Mouse (Mus musculus) stomach, embryonic 15.5 days (tissue): ENCODE measurements at regions not wholly inside any gene's neighbourhood (a gene's known extent, or its start where the extent isn't known, plus 50 kb on each side); places are given as distances from the start of the nearest gene placed in this dataset.

Source experiments
- ATAC-seq: fragments of 200-750 bp; cut with Nextera tagmentation; 2 replicates; pipeline ENCODE4 v1.8.0; 2017; ENCODE audit warnings: low read depth, moderate number of reproducible peaks, moderate TSS enrichment; ENCODE audit not compliant: insufficient read depth, low FRiP score
- H3K27ac ChIP-seq: fragments of 300-500 bp; sonication (generic); 2 replicates; pipeline ENCODE4 v1.5.1; 2015; ENCODE audit warnings: mild to moderate bottlenecking, inconsistent platforms
- H3K27me3 ChIP-seq: fragments of 300-500 bp; sonication (generic); replicated peaks from 2 replicates; pipeline ENCODE4 v1.6.1; 2015; ENCODE audit warnings: inconsistent platforms
- H3K36me3 ChIP-seq: fragments of 300-500 bp; sonication (generic); 2 replicates; pipeline ENCODE4 v1.6.1; 2015; ENCODE audit warnings: inconsistent platforms
- H3K4me1 ChIP-seq: fragments of 300-500 bp; sonication (generic); 2 replicates; pipeline ENCODE4 v1.6.1; 2015; ENCODE audit warnings: inconsistent platforms
- H3K4me2 ChIP-seq: fragments of 300-500 bp; sonication (generic); 2 replicates; pipeline ENCODE4 v1.6.1; 2015; ENCODE audit warnings: mild to moderate bottlenecking, inconsistent platforms
- H3K4me3 ChIP-seq: fragments of 300-500 bp; sonication (generic); replicated peaks from 2 replicates; pipeline ENCODE4 v1.5.1; 2015; ENCODE audit warnings: inconsistent platforms
- H3K9ac ChIP-seq: fragments of 300-500 bp; sonication (generic); 2 replicates; pipeline ENCODE4 v1.6.1; 2015; ENCODE audit warnings: inconsistent platforms
- H3K9me3 ChIP-seq: fragments of 300-500 bp; sonication (generic); 2 replicates; pipeline ENCODE4 v1.6.1; 2016; ENCODE audit warnings: inconsistent platforms
- WGBS: fragments of 180-500 bp; shearing (Covaris S2); methylation state at CpG from one replicate; pipeline ENCODE4 v1.1.7; 2015; 5-methylcytosine and 5-hydroxymethylcytosine counted together

DNA sequence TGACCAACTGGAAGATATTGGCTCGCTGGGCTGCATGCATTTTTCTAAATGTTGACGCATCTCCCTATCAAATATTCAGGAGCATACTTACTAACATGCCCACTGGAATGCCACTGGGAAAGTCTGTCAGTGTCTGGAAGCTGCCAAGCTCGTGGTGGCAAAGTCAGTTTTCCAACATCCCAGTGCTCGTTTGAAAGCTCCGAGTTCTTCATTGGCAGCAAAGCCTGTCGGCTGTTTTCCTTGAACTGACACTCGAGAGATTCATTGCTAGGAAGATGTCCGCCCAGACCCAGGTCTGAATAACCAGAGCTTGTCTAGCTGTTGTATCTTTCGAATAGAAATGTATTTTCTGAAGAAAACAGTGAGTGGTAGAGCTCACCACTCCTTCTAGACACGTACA lies 72.1 kb downstream of the Fam43a start:
- no peaks in the 10 kb centered on the region for H3K36me3 ChIP-seq
- H3K9me3 ChIP-seq, result no peaks in the 10 kb centered on the region
- H3K27ac ChIP-seq, result no peak overlapping the region
- WGBS, result 64% methylated on average over 10 of the region's 10 CpGs
- no peak overlapping the region for H3K4me2 ChIP-seq
- no peak for ATAC-seq
- H3K9ac ChIP-seq, result no peak overlapping the region
- no peak overlapping the region for H3K4me3 ChIP-seq
- H3K27me3 ChIP-seq, result no peaks in the 10 kb centered on the region
- H3K4me1 ChIP-seq, result no peaks in the 10 kb centered on the region

DNA sequence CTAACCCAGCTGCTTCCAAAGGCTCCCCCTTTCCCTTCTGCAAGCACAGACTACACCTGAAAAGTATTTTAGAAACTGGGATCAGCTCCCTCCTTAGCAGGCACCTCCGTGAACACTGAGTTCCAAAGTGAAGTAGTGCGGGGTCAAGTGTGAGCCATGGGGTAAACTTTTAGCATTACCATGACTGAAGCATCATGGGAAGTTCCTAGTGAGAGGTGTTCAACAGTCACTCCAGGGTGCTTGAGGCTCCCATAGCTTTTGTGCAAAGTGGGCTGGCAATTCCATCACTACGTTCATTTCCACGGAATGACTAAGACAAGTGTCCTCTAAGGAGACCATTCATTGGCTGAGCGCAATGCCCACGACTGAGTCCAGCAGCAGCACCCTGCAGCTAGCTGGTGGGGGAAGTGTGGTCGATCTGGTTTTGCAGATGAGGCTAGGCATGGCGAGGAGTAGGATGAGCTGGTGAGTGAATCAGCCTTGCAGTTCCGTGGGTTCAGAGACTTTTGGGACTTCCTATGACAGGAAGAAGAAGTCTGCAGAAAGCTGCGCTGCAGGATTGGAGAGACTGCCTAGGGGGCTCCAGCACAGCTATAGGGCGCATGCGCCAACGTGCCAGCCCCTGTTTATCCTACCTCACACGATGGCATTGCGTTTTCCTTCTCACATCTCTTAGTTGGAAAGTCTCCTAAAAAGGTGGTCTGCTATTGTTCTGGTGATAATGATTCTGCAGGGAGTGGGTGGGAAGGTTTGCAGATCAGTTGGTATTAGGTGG lies 73.4 kb downstream of the Fam43a start:
- Histone ChIP-seq H3K36me3 (no peaks in the 10 kb centered on the region), H3K4me2 (no peak overlapping the region), H3K4me1 (no peaks in the 10 kb centered on the region), H3K4me3 (no peak overlapping the region), H3K9me3 (no peaks in the 10 kb centered on the region), H3K27me3 (no peaks in the 10 kb centered on the region), H3K9ac (no peak overlapping the region), H3K27ac (no peak overlapping the region)
- 69% methylated on average over 15 of the region's 15 CpGs for WGBS
- no peak for ATAC-seq

DNA sequence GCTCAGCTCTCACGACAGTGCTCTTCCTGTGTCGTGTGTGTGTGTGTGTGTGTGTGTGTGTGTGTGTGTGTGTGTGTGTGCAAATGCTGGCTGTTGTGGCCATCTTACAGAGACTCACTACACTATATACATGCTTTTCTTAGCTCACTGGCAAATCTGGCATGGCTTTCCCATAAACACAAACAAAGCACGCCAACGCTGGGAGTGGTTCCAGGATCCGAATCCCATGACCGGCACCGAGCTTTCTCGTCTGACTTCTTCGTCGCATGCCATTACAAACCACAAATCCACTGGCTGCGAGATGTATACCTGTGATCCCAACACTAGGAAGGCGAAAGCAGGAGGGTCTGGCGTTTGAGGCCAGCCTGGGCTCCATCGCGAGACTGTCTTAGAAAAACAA lies 74.1 kb downstream of the Fam43a start:
- no peak overlapping the region for H3K27ac ChIP-seq
- H3K9me3 ChIP-seq, result no peaks in the 10 kb centered on the region
- H3K9ac ChIP-seq, result no peak overlapping the region
- H3K4me2 ChIP-seq, result no peak overlapping the region
- no peaks in the 10 kb centered on the region for H3K36me3 ChIP-seq
- ATAC-seq, result no peak
- no peak overlapping the region for H3K4me3 ChIP-seq
- no peaks in the 10 kb centered on the region for H3K4me1 ChIP-seq
- no peaks in the 10 kb centered on the region for H3K27me3 ChIP-seq
- 79% methylated on average over 15 of the region's 15 CpGs for WGBS

DNA sequence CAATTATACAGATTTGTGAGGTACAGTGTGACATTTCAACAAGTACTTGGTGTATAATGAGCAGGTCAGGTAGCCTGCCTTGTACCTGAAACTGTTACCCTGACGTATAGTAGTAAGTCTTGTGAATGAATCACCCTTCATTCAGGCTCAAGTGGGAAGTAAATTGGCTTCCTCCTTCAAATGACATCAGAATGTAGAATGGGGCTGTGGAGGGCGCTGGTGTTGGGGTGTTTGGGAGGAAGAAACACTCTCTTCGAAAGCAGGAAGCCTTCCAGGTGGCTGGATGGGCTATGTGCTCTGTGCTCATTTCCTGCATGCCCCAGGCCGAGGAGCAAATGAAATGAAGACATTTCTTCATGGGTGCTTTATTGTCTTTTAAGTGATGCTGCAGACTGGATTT lies 76.3 kb downstream of the Fam43a start:
- Histone ChIP-seq H3K27me3 (no peaks in the 10 kb centered on the region), H3K9me3 (no peaks in the 10 kb centered on the region), H3K4me3 (no peak overlapping the region), H3K9ac (no peak overlapping the region), H3K36me3 (no peaks in the 10 kb centered on the region), H3K27ac (no peak overlapping the region), H3K4me1 (no peaks in the 10 kb centered on the region), H3K4me2 (no peak overlapping the region)
- ATAC-seq, result no peak
- WGBS, result 53% methylated on average over 4 of the region's 4 CpGs

DNA sequence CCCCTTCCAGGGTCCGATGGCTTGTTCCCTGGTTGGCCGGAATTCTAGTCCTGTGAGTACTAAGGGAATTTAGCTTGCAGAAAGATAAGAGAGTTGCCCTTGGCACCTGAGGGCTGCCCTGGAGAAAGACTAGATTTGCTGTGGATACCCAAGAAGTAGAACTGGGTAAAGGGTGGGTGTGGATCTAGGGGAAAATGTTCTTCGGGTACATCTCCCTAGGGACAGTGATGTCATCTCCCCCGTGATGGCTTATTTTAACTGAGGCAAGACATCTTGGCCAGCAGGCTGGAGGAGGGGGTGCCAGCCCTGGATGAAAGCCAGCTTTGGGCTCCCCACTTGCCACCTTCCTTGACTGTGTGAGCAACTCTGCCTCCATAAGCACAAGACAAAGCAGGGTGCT lies 77.5 kb downstream of the Fam43a start:
- 80% methylated on average over 4 of the region's 4 CpGs for WGBS
- Histone ChIP-seq H3K9ac (no peak overlapping the region), H3K4me2 (no peak overlapping the region), H3K36me3 (no peaks in the 10 kb centered on the region), H3K4me1 (no peaks in the 10 kb centered on the region), H3K4me3 (no peak overlapping the region), H3K9me3 (no peaks in the 10 kb centered on the region), H3K27ac (no peak overlapping the region), H3K27me3 (no peaks in the 10 kb centered on the region)
- ATAC-seq, result no peak

DNA sequence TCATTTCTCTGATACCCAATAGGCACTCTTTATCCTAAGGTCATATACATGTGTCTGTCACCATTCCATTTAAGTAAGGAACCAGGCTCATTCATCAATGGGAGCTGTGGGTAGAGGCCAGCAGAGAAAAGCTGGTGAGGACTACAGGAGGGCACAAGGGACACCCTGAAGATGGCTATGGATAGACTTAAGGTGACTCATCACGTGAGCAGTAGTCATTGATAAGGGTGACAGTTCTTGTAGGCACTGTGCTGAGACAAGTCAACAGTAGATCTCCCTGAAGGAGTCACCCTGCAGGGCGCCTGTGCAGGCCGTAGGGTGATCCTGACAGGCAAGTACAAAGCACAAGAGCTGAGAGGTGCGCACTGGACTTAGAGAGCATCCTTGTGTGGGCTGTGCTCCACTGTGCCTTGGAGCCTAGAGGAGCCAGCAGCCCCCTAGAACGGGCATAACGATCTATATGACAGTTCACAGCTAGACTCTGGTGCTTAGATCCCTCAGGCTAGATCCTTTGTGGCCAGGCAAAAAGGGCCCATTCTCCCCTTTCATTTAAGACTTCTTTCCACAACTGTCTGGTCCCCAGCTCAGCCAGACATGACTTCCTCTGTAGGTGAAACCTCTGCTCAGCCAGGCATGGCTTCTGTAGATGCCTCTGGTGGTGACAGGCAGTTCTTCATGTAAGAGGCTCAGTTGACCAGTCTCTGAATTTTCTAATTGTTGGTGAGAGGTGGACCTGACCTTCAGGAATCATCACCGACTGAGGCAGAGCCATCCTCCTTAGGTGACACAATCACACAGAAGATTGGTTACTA lies 78.6 kb downstream of the Fam43a start:
- Histone ChIP-seq H3K4me3 (no peak overlapping the region), H3K27ac (no peak overlapping the region), H3K4me1 (no peaks in the 10 kb centered on the region), H3K36me3 (no peaks in the 10 kb centered on the region), H3K4me2 (no peak overlapping the region), H3K9ac (no peak overlapping the region), H3K27me3 (no peaks in the 10 kb centered on the region), H3K9me3 (no peaks in the 10 kb centered on the region)
- 79% methylated on average over 7 of the region's 7 CpGs for WGBS
- no peak for ATAC-seq

DNA sequence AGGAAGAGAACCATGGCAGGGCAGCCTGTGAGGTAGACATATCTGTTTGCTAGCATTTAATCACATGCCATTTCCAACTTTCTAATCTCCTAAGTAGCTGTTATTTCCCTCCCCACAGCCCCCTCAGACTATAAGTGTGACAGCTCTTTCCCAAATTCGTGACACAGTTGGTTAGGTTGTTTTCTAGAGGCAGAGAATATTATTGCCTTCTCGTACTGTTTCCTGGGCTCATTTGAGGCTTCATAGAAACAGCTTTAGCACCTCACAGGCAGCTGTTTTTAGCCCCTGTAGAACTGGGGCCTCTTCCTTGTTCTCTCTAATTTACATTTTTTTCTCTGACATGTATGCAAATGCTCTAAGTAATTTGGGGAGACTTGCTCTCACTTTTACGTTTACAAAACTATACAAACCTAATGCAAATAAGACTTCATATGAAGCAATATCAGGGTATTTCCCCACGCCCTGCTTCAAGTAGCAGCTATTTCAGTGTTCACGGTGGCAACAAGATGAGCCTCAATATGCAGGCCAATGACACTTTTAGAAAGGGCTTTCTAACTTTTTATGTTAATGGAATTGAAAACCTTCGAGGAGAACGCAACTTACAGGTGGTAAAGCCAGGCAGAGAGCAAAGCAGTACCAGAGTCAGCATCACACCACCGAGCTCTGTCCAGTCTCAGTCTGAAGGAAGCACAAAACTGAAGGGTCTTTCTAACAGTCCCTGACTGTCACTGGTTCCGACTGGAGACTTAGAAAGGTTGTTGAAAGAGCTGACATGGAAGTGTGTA lies 79.4 kb downstream of the Fam43a start:
- no peaks in the 10 kb centered on the region for H3K36me3 ChIP-seq
- H3K27me3 ChIP-seq, result no peaks in the 10 kb centered on the region
- 74% methylated on average over 9 of the region's 9 CpGs for WGBS
- H3K4me3 ChIP-seq, result no peak overlapping the region
- H3K4me1 ChIP-seq, result no peaks in the 10 kb centered on the region
- H3K9me3 ChIP-seq, result no peaks in the 10 kb centered on the region
- ATAC-seq, result no peak
- H3K4me2 ChIP-seq, result no peak overlapping the region
- no peak overlapping the region for H3K9ac ChIP-seq
- H3K27ac ChIP-seq, result no peak overlapping the region

DNA sequence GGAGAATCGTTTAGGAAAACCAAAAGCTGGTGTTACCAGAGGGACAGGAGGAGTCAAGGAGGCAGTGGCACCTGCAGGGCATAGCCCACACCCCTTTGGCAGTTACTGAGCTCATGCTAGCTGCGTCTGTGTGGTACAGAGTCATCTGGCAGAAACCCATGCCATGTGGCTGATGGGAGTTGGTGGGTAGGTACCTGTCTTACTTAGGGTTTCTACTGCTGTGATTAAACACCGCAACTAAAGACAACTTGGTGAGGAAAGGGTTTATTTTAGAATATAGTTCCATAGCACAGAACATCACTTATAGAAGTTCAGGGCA lies 79.9 kb downstream of the Fam43a start:
- Histone ChIP-seq H3K9me3 (no peaks in the 10 kb centered on the region), H3K4me3 (no peak overlapping the region), H3K27me3 (no peaks in the 10 kb centered on the region), H3K4me2 (no peak overlapping the region), H3K9ac (no peak overlapping the region), H3K27ac (no peak overlapping the region), H3K4me1 (no peaks in the 10 kb centered on the region), H3K36me3 (no peaks in the 10 kb centered on the region)
- 83% methylated on average over 3 of the region's 3 CpGs for WGBS
- ATAC-seq, result no peak

DNA sequence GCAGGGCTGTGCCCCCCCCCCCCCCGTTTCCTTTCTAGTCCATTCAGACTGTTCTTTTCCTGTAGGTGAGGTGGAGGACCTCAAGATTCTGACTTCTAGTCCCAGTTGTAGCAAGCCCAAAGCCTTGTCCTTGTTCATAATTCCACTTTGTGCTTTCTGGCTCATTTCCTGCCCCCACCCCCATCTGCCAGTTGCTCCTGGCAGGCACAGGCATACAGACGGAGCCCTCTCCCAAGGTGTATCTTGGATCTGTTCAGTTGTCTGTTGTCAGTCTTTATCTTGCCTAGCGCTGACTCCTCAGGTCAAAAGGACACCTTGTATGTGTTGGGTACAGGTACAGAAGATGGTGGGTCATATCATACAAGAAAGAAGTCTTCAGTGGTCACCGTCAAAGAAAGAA lies 81.9 kb downstream of the Fam43a start:
- no peaks in the 10 kb centered on the region for H3K4me1 ChIP-seq
- no peaks in the 10 kb centered on the region for H3K9me3 ChIP-seq
- H3K4me3 ChIP-seq, result no peak overlapping the region
- ATAC-seq, result no peak
- no peaks in the 10 kb centered on the region for H3K36me3 ChIP-seq
- no peaks in the 10 kb centered on the region for H3K27me3 ChIP-seq
- H3K4me2 ChIP-seq, result no peak overlapping the region
- 80% methylated on average over 4 of the region's 4 CpGs for WGBS
- H3K27ac ChIP-seq, result no peak overlapping the region
- H3K9ac ChIP-seq, result no peak overlapping the region

DNA sequence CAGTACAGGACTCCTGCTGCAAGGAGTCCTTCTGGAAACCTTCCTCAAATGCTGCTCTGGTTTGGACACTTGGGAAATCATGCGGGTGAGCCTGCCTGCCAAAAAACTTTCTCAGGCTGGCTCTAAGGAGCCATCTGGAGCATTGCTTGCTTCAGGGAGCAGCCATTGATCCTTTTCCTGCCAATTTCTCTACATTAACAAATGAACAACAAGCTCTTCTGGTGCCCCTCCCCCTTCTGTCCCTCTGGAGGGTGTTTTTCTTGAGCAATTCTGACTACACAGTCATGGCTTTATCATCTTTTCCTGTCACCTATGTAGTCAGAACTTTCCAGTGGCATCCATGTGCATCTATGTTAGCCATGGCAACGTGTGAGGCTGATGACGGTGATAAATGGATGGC lies 84.5 kb downstream of the Fam43a start:
- no peak for ATAC-seq
- Histone ChIP-seq H3K27ac (no peak overlapping the region), H3K27me3 (no peaks in the 10 kb centered on the region), H3K36me3 (no peaks in the 10 kb centered on the region), H3K4me3 (no peak overlapping the region), H3K9me3 (no peaks in the 10 kb centered on the region), H3K4me2 (no peak overlapping the region), H3K9ac (no peak overlapping the region), H3K4me1 (no peaks in the 10 kb centered on the region)
- WGBS, result 85% methylated on average over 3 of the region's 3 CpGs

DNA sequence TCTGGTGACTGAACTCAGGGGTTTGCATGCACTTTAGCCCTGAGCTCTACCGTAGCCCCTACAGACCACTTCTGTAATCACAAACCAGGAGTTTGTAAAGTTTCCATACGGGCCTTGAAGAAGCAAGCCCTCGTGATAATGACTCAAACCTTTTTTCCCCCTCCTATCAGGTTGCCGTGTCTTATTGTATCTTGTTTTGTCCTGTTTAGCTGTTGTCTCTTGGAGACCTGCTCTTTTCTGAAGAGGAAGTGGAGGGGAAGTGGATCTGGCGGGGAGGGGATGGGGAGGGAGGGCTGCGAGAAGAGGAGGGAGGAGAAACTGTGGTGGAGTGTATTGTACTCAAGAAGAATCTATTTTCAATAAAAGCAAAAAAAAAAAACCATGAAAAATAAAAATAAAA lies 87.0 kb downstream of the Fam43a start:
- Histone ChIP-seq H3K27ac (no peak overlapping the region), H3K9me3 (no peaks in the 10 kb centered on the region), H3K4me3 (no peak overlapping the region), H3K4me1 (no peaks in the 10 kb centered on the region), H3K4me2 (no peak overlapping the region), H3K9ac (no peak overlapping the region), H3K36me3 (no peaks in the 10 kb centered on the region), H3K27me3 (no peaks in the 10 kb centered on the region)
- 59% methylated on average over 6 of the region's 6 CpGs for WGBS
- ATAC-seq, result no peak

DNA sequence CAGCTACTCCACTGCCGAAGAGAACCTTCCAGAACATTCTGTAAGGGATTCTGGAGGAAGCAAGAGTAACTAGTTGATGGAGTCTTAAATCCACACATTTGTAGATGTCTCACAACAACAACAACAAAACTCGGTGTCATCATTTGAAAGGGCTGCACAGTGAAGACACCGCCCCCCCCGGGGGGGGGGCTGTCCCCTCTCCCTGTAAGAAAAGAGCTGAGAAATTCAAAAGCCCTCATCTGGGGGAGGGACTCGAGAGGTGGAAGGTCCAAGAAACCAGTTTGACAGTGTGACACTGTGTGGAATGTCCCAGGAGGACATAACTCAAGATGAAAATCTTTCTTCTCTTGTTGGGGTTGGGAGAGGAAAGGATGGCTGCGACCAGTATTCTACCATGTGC lies 87.7 kb downstream of the Fam43a start:
- Histone ChIP-seq H3K27me3 (no peaks in the 10 kb centered on the region), H3K4me3 (no peak overlapping the region), H3K9ac (no peak overlapping the region), H3K36me3 (no peaks in the 10 kb centered on the region), H3K27ac (no peak overlapping the region), H3K4me2 (no peak overlapping the region), H3K4me1 (no peaks in the 10 kb centered on the region), H3K9me3 (no peaks in the 10 kb centered on the region)
- WGBS, result 79% methylated on average over 6 of the region's 6 CpGs
- ATAC-seq, result no peak
